Mouse (Mus musculus) B cell, adult (primary cell): Measurements from ENCODE around the gene Smim10l1. TPM values are rescaled to one million over a fixed set of nuclear protein-coding genes. Genes with fewer than 3 reads are reported as not detected.

ENCODE experiments used
- total RNA-seq: library from RNA; stranded (reverse); gene quantifications from 4 replicates; pipeline ENCODE4 v1.2.4, GENCODE M21; 2023; ENCODE audit not compliant: inconsistent age

Smim10l1 gene
- 12.1 to 15.5 TPM (median 12.8 TPM) in 4 replicates for total RNA-seq

DNA sequence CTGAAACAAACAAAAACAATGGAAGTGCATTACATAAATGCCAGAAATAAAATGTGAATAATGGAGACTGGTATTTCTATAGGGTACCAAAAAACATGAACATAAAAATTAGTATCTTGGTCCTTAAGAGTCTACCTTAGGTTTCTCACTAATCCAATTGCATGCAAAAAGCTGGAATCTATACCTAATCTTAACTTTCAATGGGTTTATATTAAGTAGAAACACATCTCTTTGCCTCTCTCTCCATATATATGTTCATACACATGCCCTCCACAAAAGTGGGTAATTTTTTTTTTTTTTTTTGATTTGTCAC, at the start of gene Smim10l1:
TSS of gene Smim10l1 (plus strand) at position 301 of the 313 bp plus-strand sequence.

GRCm38 (mm10) chr6:133055716-133056115, 49.0 kb upstream of the Smim10l1 start, which contains the start of gene Tas2r140:
TSS of gene Tas2r140 (minus strand) at chr6:133055816.

Other genes with a start within 250 kb of the Smim10l1 start
- gene Tas2r116, start 249.5 kb upstream of the Smim10l1 start, total RNA-seq = not detected in 4 replicates
- gene Tas2r110, start 236.9 kb upstream of the Smim10l1 start, total RNA-seq = not detected in 4 replicates
- not detected in 4 replicates for gene Tas2r113, start 211.9 kb upstream of the Smim10l1 start, total RNA-seq
- gene Tas2r125, start 195.3 kb upstream of the Smim10l1 start, total RNA-seq = not detected in 4 replicates
- gene Tas2r129, start 153.8 kb upstream of the Smim10l1 start, total RNA-seq = not detected in 4 replicates
- not detected in 4 replicates for gene Tas2r131, start 147.0 kb upstream of the Smim10l1 start, total RNA-seq
- gene Tas2r109, start 123.9 kb upstream of the Smim10l1 start, total RNA-seq = not detected in 4 replicates
- gene Tas2r103, start 67.8 kb upstream of the Smim10l1 start, total RNA-seq = not detected in 4 replicates
- gene Tas2r140, start 49.1 kb upstream of the Smim10l1 start, total RNA-seq = not detected in 4 replicates
- gene 5530400C23Rik, start 187.3 kb downstream of the Smim10l1 start, total RNA-seq = not detected in 4 replicates